Mouse (Mus musculus): Measurements from ENCODE around the gene Lama2. TPM values are rescaled to one million over a fixed set of nuclear protein-coding genes. Genes with fewer than 3 reads are reported as not detected.

The Lama2 gene
- 1 to 10 TPM; 6.5 to 8.7 TPM for total RNA-seq (2021)
- long read RNA-seq, experiment 1, partial matches to known transcripts = 0 of 1 reads
- long read RNA-seq, experiment 1, other reads (novel, unspliced or antisense) = 1 of 1 reads
- long read RNA-seq, experiment 2, partial matches to known transcripts = 0 of 2 reads
- long read RNA-seq, experiment 2, other reads (novel, unspliced or antisense) = 2 of 2 reads

DNA sequence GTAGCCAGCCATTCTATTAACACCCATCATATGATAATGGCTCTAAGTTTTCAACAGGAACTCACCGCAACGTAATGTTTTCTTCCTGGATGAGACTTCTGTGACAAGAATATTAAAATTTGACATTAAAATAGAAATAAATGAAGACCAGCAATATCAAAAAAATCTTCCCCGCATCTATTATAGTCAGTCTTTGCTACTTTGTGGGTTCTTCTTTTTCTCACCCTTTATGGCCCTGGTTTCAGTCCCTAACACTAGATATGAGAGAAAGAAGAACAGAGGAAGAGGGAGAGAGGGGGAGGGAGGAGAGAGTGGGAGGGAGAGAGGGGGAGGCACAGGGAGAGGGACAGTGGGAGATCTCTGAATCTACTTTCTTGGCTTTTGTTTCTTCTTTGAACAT is at the start of gene Lama2:
Gene Lama2 (minus strand): TSS at position 101 of the 400 bp plus-strand sequence.
- DNase-seq (ENCODE audit: low spot score in 2 of 2) = no peak

DNA sequence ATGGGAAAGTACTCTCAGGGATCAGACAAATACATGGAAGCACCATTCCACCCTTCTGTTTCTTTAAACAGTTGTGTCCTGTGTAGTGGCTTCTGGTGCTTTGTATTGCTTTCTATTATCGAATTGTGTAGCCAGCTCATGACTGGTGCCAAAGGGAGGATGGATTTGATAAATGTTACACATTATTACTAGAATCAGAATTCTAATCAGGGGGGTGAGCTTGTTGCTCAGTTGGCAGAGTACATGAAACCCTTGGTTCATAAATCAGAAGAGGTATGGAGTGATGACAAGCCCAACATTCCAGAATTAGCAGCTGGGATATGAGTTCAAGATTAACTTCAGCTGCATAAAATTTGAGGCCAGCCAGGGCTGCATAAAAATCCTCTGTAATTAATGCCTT is 44.8 kb upstream of the Lama2 start:
- no peak for DNase-seq (ENCODE audit: low spot score in 2 of 2)

DNA sequence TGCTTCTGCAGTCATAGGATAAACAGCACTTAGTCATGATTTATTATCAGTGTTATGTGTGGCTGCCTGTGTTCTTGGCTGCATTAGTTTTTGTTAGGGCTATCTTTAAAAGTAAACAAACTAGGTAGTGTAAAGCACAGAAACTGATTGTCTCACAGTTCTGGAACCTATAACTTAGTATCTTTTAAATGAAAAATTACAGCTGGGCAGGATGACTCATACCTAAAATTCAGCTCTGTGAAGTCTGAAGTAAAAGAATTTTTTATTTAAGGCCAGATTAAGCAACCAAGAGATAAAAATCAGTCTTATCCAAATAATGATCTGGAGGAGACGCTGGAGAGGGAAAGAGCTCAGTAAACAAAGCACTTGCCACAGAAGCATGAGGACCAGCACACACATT is 43.8 kb upstream of the Lama2 start:
- DNase-seq (ENCODE audit: low spot score in 2 of 2) = no peak

DNA sequence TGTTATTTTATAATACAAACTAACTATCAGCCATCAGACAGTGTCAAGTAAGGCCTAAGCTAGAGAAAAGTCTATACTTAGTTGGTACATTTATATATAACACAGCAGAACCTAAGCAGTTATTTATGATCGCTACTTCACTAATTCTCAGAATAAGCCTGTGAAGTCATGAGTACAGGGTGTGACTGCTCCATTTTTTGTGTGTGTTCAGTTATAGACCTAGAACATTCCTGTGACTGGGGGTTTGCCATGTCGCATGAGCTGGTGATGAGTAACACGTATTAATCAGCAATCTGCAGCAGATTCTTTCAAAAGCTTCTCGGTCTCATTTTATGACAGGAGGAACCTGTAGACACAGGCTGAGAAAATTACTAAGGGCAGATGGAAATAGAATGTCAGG is 34.6 kb upstream of the Lama2 start:
- peak in 1 of 2 experiments; percentile 21 for DNase-seq (ENCODE audit: low spot score in 2 of 2)

DNA sequence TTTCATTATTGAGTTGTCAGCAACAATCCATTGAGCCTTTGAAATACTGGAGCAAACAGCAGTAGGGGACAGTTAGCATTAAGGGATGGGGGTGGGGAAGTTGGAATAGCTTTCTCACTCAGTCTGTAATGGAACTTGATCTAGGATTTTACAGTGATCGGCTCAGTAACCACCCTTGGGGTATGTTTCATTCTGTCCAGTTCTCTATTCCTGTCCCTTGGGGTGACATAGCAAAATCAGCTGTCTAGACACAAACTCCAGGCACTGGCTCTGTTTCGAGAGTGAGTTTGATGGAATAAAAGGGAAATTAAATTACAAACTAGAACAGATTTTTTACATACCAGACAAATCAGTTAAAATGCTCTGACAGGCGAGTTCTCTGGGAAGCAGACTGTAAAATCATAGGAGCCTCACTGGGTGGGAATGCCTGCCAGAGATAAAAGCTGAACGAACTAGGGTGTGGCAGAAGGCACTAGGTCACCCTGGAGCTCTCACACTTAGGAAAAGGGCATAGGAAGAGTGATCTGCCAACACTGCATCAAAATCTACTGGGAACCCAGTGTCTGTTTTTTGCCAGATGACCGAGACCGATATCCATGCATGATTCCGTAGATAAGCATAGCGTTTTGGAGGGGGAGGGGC is 33.3 kb upstream of the Lama2 start:
- DNase-seq (ENCODE audit: low spot score in 2 of 2) = no peak

DNA sequence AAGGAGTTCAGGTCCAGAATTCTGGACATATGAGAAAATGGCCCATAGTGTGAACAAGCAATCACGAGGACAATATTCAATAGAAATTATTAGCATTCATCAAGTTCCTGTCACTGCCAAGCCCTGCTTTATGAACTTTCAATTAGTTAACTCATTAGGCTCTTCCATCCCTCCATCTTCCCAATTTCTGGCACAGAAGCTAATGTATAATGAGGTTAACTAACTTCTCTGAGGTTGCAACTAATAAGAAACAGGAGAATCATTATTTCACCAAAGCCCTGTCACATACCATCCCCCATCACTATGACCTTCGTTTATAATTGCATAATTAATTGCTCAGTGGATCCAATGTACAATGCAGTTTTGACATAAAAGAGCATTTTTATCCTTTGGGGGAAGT is 16.2 kb upstream of the Lama2 start:
- DNase-seq (ENCODE audit: low spot score in 2 of 2) = no peak

DNA sequence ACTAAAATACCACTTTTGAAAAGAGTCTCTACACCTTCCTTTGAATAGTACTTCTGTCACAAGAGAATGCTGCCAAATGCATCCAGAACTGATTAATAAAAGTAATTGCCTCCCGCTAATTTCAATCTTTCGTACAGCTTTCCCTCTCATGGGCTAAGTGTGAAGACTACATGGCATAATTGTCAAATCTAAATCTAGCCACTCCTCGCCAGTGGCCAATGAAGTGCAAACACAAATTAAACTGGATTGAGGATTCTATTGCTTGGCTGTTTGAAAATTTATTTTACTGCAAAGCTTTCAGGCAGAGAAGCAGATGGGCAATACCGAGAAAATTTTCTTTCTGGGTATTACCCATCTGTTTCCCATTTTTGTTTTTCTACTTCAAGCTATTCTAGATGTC is 11.4 kb upstream of the Lama2 start:
- no peak for DNase-seq (ENCODE audit: low spot score in 2 of 2)

DNA sequence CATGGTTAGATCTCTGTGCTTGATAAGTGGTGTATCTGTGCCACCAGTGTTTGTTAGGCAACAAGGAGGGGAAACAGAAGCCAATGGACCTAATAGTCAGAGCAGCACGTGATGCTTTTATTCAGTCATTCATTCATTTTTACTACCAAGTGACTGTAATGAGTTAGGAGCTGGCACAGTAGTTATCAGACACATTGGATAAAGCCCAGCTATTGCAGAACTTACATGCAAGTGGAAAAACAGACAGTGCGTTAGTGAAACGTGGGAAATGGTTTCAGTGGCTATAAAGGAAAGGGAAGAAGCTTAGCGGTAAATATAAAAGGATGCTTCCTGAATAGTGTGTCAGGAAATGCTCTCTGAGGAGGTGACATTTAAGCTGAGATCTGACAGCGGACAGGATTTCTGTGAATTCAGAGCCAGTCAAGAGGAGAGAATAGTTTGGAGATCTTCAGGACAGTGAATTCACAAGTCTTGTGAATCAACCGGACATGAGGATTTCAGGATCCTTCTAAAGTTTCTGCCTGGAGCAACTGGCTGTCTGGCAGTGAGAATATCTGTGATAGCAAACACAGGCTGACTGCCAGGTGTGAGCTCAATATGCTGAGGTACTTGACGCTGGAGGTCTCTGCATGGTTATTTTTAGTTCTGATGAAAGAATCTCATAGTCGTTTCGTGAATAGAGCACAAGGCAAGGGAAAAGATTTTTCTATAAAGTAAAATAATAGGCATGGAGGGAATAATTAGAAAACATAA is 2.3 kb upstream of the Lama2 start:
- no peak for DNase-seq (ENCODE audit: low spot score in 2 of 2)

DNA sequence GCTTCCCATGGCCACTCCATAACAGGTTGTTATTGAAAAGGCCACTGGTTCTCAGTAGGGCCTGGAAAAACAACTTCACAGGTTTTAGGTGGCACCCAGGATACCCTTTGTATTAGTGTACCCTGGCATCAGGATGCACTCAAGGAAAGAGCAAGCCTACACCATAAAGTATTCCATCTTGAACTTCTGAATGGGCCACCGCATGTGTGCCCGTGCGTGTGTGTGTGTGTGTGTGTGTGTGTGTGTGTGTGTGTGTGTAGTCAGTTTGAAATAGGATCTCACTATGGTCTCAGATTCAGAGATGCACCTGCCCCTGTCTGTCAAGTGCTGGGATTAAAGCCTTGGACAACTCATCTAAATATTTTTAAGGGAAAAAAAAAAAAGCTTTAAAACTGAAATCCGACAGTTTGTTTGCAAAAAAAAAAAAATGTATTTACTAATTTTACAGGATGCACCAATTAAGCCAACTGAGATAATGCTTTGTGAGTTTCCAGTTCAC is 2.0 kb downstream of the Lama2 start:
- DNase-seq (ENCODE audit: low spot score in 2 of 2) = no peak

DNA sequence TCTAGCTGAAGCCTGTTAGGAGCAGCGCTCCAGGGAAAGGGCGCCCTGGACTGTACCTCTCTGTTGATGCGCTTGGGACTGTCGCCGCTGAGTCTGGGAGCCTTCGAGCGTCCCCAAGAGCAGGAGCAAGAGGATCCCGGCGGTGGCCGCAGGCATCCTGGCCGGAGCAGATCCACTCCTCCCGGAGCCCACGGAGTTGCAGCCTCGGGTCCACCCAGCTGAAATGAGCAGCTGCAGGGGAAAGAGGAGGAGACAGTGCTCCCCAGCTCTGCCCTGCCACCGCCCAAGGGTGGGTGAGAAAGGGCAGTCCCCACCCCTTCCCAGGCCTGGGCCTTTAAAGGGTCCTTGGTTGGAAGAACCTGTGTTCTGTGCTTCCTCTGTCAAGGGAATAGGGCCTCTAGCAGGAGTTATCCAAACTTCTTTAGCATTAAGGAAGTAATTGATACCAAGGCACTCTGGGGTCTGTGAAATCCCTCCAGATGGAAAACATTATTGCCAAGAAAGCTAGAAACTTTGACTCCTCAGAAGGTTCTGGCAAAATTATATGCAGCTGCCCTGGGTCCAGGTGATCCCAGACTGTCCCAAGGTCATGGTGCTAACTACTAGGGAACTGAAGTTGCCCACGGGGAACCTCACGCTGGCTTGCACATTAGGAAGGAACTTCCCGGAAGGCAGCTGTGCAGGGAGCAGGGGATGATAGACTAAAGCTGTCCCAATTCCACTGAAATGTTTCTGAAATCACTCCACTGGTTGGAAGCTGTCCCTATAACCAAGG is 2.7 kb downstream of the Lama2 start:
- DNase-seq (ENCODE audit: low spot score in 2 of 2) = peak in 1 of 2 experiments; percentile 3

DNA sequence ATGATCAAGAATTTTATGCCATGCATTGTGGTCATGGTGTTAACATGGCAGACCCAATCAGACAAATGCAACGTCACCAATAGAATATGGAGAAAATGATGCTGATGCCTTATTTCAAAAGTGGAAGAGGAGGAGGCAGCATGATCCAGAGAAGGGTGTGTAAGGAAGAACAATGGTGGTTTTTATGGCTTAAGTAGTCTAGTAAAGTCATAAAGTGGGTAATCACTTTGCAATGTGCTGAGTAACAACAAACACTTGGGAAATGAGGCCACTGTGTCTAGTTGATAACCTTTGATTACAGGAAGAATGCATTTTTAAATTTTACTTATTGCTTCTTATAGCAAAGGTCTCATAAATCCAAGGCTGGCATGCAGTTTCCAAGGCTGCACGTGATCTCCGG is 23.9 kb downstream of the Lama2 start:
- no peak for DNase-seq (ENCODE audit: low spot score in 2 of 2)

DNA sequence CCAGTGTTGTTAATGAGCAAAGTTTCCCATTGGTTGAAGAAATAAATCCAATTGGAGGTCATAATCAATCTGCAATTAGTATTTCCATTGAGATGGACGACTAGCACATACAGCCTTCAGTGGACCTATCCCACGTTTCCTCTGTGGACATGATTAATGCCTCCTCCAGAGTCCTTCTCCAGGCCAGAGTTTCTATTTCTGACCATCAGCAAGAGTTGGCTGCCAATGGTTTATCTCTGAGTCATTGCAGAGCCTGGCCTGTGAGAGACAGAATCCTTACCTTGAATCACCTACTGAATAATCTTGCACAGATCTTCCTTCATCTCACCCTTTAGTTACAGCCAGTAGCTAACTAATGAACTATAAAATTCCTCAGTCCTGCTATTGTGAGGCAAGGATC is 86.3 kb downstream of the Lama2 start:
- no peak for DNase-seq (ENCODE audit: low spot score in 2 of 2)

DNA sequence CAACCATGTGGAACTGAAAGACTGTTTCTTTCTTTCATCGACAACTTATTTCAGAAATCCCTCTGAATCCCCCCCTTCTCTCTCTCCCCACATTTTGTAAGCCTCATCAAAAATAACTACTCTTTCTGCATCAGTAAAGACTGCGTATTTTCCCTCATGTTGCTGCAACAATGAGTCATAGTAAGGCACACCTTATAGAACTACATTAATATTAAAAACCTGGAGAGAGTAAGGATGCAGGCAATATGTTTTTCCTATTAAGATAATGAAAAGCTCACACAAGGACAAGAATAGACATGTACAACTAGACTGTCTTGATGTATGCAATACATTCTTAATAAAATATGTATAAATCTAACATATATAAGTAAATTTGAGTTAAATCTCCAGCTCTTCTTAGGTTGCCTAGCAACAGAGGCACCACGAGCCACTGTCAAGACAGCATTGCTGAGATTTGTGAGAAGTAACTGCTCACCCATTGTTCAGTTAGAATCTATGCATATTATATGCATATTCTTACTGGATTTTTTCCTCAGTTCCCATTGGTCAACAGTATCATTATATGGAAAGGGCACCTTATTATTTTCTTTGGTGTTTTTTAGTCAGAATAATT is 110.6 kb downstream of the Lama2 start:
- no peak for DNase-seq (ENCODE audit: low spot score in 2 of 2)

DNA sequence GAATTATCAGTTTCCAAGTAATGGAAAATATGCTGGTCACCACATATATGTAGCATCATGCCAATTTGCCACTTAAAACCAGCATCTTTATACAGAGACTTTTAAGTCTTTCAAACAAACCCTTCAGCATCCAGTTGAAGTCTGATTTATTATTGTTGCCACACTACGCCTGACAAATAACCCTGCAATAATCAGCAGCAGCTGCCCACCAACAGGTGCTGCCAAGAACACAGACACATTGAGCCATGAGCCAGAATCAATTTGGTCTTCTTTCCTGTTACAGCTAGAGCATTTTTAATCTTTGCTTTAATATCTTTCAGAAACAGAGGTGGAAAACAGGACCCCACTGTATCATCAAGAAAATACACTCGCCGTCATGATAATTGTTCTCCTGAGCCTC is 118.7 kb downstream of the Lama2 start:
- DNase-seq (ENCODE audit: low spot score in 2 of 2) = no peak

DNA sequence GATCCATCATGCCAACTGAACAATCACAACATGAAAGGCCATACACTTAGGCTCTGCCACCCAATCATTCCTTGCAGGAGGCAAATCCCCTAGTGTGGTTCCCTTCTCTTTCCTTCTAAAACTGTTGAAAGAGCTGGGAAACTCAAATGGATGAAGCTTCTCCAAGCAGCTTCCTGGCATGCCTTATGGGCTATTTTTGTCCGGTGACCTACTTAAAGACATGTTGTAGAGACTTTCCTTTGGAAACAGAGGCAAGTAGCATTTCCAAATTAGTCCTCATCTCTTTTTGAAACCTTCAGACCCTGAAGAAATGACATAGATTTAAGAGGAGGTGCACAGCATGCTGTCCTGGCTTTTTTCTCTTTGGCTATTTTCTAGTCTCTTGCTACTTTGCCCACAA is 131.1 kb downstream of the Lama2 start:
- no peak for DNase-seq (ENCODE audit: low spot score in 2 of 2)

DNA sequence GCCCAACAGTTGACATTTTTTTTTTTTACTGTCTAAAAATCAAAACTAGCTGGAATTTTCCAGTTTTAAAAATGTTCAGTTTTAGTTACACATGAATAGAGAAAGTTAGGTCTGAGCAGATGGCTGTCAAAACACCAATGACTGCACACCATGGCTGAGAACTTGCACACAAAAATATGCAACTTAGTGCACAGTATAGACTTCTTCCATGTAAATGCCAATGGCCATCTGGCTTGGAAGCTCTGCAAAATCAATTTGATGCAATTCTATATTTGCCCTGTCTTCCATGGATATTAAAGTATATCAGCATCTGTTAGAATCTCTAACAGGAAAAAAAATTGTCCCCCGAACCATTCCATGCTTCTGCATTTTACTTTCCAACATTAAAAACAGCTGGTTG is 135.5 kb downstream of the Lama2 start:
- peak; percentile 24 to 54 for DNase-seq (ENCODE audit: low spot score in 2 of 2)

DNA sequence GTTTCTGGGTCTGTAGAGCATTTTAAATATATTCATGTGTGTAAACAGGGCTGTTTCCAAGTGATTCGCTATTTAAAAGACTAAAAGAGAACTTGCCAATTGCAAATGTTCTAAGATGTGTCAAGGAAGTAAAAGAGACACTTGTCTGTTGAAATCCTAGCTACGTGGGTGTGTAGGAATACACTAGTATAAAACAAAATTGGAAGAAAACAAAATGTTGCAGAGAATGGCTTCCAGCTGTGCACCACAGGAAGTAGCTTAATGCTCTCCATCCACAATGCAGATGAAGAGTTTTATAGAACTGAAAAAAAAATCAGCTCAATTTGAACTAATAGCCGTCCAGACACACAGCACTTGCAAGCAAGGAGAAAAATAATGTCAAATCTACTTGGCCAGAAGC is 144.0 kb downstream of the Lama2 start:
- DNase-seq (ENCODE audit: low spot score in 2 of 2) = peak in 1 of 2 experiments; percentile 9

DNA sequence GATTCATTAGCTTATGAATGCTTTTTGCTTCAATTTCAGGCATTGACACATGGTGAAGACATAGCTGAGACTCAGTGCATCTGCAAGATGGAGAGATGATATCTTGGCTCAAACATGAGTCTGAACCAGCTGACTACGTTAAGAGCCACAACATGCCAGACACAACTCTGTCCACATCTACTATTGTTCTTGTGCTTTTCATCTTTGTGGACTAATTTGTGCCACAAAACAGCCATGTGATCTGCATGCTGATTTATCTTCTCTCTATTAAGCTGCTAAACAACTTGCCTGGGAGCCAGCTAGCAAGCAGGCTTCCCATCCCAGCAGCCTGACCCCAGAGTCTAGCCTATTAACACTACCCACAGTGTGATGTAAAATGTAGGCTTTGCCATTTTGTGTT is 151.3 kb downstream of the Lama2 start:
- DNase-seq (ENCODE audit: low spot score in 2 of 2) = no peak

DNA sequence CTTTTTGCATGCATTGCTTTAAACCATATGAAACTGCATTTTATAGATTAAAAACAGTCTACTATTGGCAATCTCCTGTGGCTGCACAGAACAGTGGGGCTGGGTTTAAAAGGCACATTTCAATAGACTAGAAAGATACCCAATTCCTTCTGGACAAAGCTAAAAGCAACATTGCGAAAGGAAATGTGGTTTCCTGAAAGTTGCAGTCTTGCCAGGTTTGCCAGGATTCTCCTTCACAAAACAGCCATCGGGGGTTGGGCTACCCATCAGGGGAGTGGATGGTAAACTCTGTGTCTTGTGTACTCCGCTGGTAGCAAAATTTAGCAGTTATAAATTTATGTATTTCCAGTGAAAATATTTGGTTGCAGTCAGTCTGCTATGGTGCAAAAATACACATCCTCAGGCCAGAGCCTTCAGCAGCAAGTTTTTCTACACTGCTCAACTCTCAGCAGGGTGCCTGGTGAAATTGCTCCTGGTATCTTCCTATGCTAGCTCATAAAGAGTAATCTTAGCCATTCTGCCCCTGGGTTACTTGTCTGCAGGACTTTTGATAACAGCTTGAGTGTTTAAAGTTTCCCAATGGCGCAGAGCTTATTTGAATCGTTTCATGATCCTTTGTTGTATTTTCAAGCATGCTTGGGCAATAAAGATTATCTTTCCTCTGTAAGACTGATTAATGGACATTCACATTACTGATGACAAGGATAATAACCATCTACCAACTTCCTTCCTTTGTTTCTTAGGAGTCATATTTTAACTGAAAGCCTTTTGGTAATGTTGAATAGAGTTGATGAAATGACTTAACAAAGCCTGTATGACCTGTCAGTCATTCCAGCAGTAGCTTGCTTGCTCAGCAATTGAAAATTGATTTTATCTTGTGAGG is 205.7 kb downstream of the Lama2 start:
- DNase-seq (ENCODE audit: low spot score in 2 of 2) = no peak

DNA sequence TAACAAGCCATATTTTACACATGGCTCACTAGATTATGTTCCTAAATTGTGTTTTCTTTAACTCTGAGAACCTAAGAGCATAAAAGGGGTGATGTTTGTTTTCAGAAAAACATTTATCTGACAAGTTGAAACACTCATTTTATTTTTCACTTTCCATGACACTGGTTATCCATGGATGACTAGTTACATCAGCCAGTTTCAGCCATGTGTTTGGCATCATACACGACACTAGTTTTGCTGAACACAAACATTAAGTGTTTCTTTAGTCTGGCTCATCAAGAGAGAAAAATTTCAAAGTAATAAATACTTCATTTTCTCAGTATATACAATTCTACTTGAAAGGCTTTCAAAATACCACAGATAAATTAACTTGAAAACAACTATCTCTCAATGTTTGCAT is 228.8 kb downstream of the Lama2 start:
- DNase-seq (ENCODE audit: low spot score in 2 of 2) = no peak
